Mouse (Mus musculus): Measurements from ENCODE around the gene Tnp2. TPM values are rescaled to one million over a fixed set of nuclear protein-coding genes. Genes with fewer than 3 reads are reported as not detected.

Tnp2 gene
- polyA plus RNA-seq, 1 experiment from 2014 or later, result not detected

DNA sequence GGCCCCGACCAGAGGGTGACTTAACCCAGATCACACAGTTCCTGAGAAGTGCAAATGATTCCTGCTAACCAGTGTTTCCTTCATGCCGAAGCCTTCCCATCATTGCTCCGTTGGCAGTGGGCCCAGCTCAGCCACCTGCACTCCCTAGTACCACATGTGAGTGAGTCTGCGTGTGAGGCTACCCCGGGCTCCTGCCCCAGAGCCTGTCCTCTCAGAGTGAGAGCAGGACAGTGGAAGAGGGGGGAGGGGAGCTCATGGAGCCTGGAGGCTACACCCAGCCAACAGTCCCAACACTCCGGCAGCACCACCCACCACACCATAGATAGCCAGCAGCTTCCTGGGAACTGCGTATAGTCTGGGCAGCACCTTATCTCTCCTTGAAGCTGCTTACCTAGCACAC lies 38.6 kb downstream of the Tnp2 start:
- Histone ChIP-seq H3K9ac (ENCODE audit: low read length) (no peak overlapping the region), H3K4me1 (replicated peaks; ENCODE audit: control insufficient read depth, insufficient read depth) (peaks cover 4% of the 10 kb centered on the region; the same call in 1 of the 2 replicates), H3K27ac (replicated peaks) (no peak overlapping the region), H3K27me3 (ENCODE audit: control insufficient read depth, insufficient read depth, low read length) (no peaks in the 10 kb centered on the region), H3K4me2 (replicated peaks; ENCODE audit: low read depth) (no peak overlapping the region), H3K36me3 (ENCODE audit: control insufficient read depth, insufficient read depth, low read length) (no peaks in the 10 kb centered on the region), H3K4me3 (ENCODE audit: low read depth, low read length) (no peak overlapping the region), H3K9me3 (ENCODE audit: control insufficient read depth, low read length) (no peaks in the 10 kb centered on the region)
- 39% methylated on average over 7 of the region's 7 CpGs for WGBS
- ATAC-seq (ENCODE audit: low FRiP score, low TSS enrichment) (peak; percentile 33; the same call in 1 of the 2 replicates), DNase-seq (ENCODE audit: low spot score) (peak; percentile 61)
- TF ChIP-seq EP300 (optimal IDR thresholded peaks at IDR 0.05), result no peak
- no peak for TF ChIP-seq CTCF (IDR thresholded peaks at IDR 0.05; ENCODE audit: low read depth)

DNA sequence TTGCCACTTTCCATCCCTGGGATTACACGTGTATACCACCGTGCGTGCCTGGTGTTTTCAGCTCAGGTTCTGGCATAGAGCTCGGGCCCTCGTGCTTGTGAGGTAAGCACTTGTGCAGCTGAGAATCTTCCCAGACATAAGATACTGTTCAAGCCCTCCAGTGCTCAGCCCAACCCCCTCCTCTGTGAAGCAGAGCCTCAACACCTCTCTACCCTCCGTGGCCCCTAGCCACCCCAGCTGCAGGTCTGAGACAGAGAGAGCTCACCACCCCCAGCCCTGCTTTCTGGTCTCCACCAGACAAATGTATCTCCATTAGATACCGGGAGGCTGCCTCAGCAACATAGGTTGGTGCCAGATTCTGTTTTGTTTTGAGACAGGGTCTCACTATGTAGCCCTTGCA lies 39.2 kb downstream of the Tnp2 start:
- H3K27me3 ChIP-seq (ENCODE audit: control insufficient read depth, insufficient read depth, low read length), result no peaks in the 10 kb centered on the region
- H3K9me3 ChIP-seq (ENCODE audit: control insufficient read depth, low read length), result no peaks in the 10 kb centered on the region
- H3K27ac ChIP-seq (replicated peaks), result no peak overlapping the region
- DNase-seq (ENCODE audit: low spot score), result no peak
- no peak overlapping the region for H3K4me2 ChIP-seq (replicated peaks; ENCODE audit: low read depth)
- ATAC-seq (ENCODE audit: low FRiP score, low TSS enrichment), result no peak
- peaks cover 4% of the 10 kb centered on the region; the same call in 1 of the 2 replicates for H3K4me1 ChIP-seq (replicated peaks; ENCODE audit: control insufficient read depth, insufficient read depth)
- WGBS, result 53% methylated on average over 7 of the region's 7 CpGs
- H3K4me3 ChIP-seq (ENCODE audit: low read depth, low read length), result no peak overlapping the region
- TF ChIP-seq CTCF (IDR thresholded peaks at IDR 0.05; ENCODE audit: low read depth), result no peak
- no peak for TF ChIP-seq EP300 (optimal IDR thresholded peaks at IDR 0.05)
- H3K36me3 ChIP-seq (ENCODE audit: control insufficient read depth, insufficient read depth, low read length), result no peaks in the 10 kb centered on the region
- no peak overlapping the region for H3K9ac ChIP-seq (ENCODE audit: low read length)

DNA sequence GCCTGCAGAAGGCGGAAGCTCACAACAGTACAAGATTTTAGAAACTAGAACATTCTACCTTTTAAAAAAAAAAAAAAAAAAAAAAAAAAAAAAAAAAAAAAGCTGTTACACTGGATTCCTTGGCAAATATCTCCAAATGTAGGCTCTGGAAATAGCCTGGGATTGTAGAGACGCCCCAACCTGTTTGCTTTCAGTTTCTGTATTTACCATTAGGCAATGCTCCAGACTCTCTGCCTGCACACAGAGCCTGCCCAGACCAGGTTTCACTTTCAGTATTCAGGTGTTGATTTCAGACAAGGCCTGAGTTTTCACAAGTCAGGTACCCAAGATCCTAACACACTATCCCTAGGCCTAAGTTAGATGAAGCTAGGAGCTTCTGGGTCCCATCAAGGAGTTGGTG lies 47.4 kb downstream of the Tnp2 start:
- no peak overlapping the region for H3K4me2 ChIP-seq (replicated peaks; ENCODE audit: low read depth)
- peak overlapping the region; percentile 40 for H3K27ac ChIP-seq (replicated peaks)
- DNase-seq (ENCODE audit: low spot score) (peak; percentile 53), ATAC-seq (ENCODE audit: low FRiP score, low TSS enrichment) (peak; percentile 84)
- 33% methylated on average over 2 of the region's 2 CpGs for WGBS
- no peaks in the 10 kb centered on the region for H3K9me3 ChIP-seq (ENCODE audit: control insufficient read depth, low read length)
- no peak overlapping the region for H3K4me3 ChIP-seq (ENCODE audit: low read depth, low read length)
- no peak for TF ChIP-seq EP300 (optimal IDR thresholded peaks at IDR 0.05)
- no peak for TF ChIP-seq CTCF (IDR thresholded peaks at IDR 0.05; ENCODE audit: low read depth)
- H3K36me3 ChIP-seq (ENCODE audit: control insufficient read depth, insufficient read depth, low read length), result no peaks in the 10 kb centered on the region
- H3K4me1 ChIP-seq (replicated peaks; ENCODE audit: control insufficient read depth, insufficient read depth), result no peaks in the 10 kb centered on the region; the same call in 1 of the 2 replicates
- no peaks in the 10 kb centered on the region for H3K27me3 ChIP-seq (ENCODE audit: control insufficient read depth, insufficient read depth, low read length)
- H3K9ac ChIP-seq (ENCODE audit: low read length), result no peak overlapping the region

DNA sequence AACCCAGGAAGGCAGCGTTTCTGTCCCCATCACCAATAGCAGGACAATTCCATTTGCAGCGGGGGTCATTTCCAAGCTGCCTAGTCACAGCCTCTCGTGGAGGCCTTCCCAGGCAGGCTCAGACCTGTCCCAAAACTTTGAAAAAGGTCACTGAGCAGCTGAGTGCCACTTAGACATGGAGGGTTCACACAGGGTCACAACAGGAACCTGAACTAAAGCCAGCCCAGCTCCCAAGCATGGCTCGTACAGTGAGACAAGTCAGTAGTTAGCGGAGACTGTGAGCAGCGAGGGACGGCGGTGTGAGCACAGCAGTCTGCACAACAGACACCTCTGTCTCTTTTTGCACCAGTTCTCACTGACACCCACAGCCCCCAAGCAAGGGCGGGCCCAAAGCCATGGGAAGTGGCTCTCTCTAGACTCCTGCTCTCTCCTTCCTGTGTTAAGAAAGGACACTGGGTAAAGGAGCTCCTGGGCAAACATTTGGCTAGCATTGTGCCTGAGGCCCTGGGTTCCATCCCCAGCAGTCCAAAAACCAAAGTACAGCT lies 48.5 kb downstream of the Tnp2 start:
- Histone ChIP-seq H3K9ac (ENCODE audit: low read length) (no peak overlapping the region), H3K4me1 (replicated peaks; ENCODE audit: control insufficient read depth, insufficient read depth) (no peaks in the 10 kb centered on the region; the same call in 1 of the 2 replicates), H3K27me3 (ENCODE audit: control insufficient read depth, insufficient read depth, low read length) (no peaks in the 10 kb centered on the region), H3K36me3 (ENCODE audit: control insufficient read depth, insufficient read depth, low read length) (no peaks in the 10 kb centered on the region), H3K4me2 (replicated peaks; ENCODE audit: low read depth) (no peak overlapping the region), H3K27ac (replicated peaks) (no peak overlapping the region), H3K4me3 (ENCODE audit: low read depth, low read length) (no peak overlapping the region), H3K9me3 (ENCODE audit: control insufficient read depth, low read length) (no peaks in the 10 kb centered on the region)
- TF ChIP-seq CTCF (IDR thresholded peaks at IDR 0.05; ENCODE audit: low read depth) (no peak), EP300 (optimal IDR thresholded peaks at IDR 0.05) (no peak)
- DNase-seq (ENCODE audit: low spot score) (no peak), ATAC-seq (ENCODE audit: low FRiP score, low TSS enrichment) (no peak)
- 65% methylated on average over 9 of the region's 9 CpGs for WGBS

DNA sequence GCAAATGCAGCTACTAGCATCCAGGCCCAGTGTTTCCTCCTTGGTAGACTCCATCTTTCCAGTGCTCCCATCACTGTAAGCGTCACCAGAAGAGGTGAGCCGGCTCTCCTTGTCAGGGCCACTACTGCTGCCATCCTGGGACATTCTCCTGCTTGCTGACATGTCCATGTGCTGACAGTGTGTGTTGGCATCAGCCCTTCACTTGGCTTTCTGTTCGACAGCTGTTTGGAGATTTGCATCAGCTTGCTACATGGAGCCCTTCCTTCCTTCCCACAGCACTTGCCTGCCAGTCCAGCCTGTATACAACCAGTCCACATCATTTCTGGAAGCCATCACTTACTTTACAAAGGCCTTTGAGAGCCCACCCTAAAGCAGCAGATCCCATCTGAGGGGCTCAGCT lies 49.6 kb downstream of the Tnp2 start:
- no peak for ATAC-seq (ENCODE audit: low FRiP score, low TSS enrichment)
- Histone ChIP-seq H3K4me3 (ENCODE audit: low read depth, low read length) (no peak overlapping the region), H3K4me2 (replicated peaks; ENCODE audit: low read depth) (no peak overlapping the region), H3K9ac (ENCODE audit: low read length) (no peak overlapping the region), H3K9me3 (ENCODE audit: control insufficient read depth, low read length) (no peaks in the 10 kb centered on the region), H3K4me1 (replicated peaks; ENCODE audit: control insufficient read depth, insufficient read depth) (no peaks in the 10 kb centered on the region; the same call in 1 of the 2 replicates), H3K27me3 (ENCODE audit: control insufficient read depth, insufficient read depth, low read length) (no peaks in the 10 kb centered on the region), H3K27ac (replicated peaks) (peak overlapping the region; percentile 35; the same call in 1 of the 2 replicates), H3K36me3 (ENCODE audit: control insufficient read depth, insufficient read depth, low read length) (no peaks in the 10 kb centered on the region)
- whole genome bisulfite sequencing, result 90% methylated on average over 3 of the region's 3 CpGs
- no peak for DNase-seq (ENCODE audit: low spot score)
- TF ChIP-seq CTCF (IDR thresholded peaks at IDR 0.05; ENCODE audit: low read depth), result no peak

Other genes starting within 250 kb of the Tnp2 start
- gene Dexi, start 245.6 kb downstream of the Tnp2 start, polyA plus RNA-seq (2015; fragmentation: Nextera tagmentation; extraction: Ambion mirVana), result 23.5 and 24.3 TPM in 2 replicates
- 28.1 and 28.8 TPM in 2 replicates for gene Clec16a, start 243.3 kb downstream of the Tnp2 start, polyA plus RNA-seq (2015; fragmentation: Nextera tagmentation; extraction: Ambion mirVana)
- 7.3 and 8.4 TPM in 2 replicates for gene Socs1, start 3.1 kb downstream of the Tnp2 start, polyA plus RNA-seq (2015; fragmentation: Nextera tagmentation; extraction: Ambion mirVana)
- not detected in 2 replicates for gene Prm3, start 2.3 kb upstream of the Tnp2 start, polyA plus RNA-seq (2015; fragmentation: Nextera tagmentation; extraction: Ambion mirVana)
- not detected in 2 replicates for gene Prm2, start 7.5 kb upstream of the Tnp2 start, polyA plus RNA-seq (2015; fragmentation: Nextera tagmentation; extraction: Ambion mirVana)
- gene Prm1, start 17.2 kb upstream of the Tnp2 start, polyA plus RNA-seq (2015; fragmentation: Nextera tagmentation; extraction: Ambion mirVana), result 0.23 TPM in 1 of 2 replicates, not detected in the other
- not detected in 2 replicates for gene Gm11172, start 24.3 kb upstream of the Tnp2 start, polyA plus RNA-seq (2015; fragmentation: Nextera tagmentation; extraction: Ambion mirVana)
- 0.76 and 1.1 TPM in 2 replicates for gene Rmi2, start 46.4 kb upstream of the Tnp2 start, polyA plus RNA-seq (2015; fragmentation: Nextera tagmentation; extraction: Ambion mirVana)